In genomic region chr6:85864900-85865639, GRCm38 (mm10) we compare ENCODE assay signal across 11 mouse cellular contexts. TPM values are rescaled to one million over a fixed set of nuclear protein-coding genes. Genes with fewer than 3 reads are reported as not detected.
A peak's percentile ranks its signal among the peaks of the same experiment; 100 is the strongest.
DNase-seq lines count a peak whose midpoint lies in the region.
"Not testable (repeated sequence)": the region's sequence is repeated elsewhere in the genome, so short reads cannot be mapped to it uniquely, and the experiment has no call there.
"Had no signal": no experiment of that assay in that cellular context is flagged by ENCODE, and none has a peak within 500 bp of the region (broad histone marks: within the 10 kb centered on the region; RNA-seq: fewer than 3 reads in every experiment).

No protein-coding gene starts in this region.

- intact Hi-C loops in left cerebral cortex, postnatal 14 days (cut with DNase I): not testable (repeated sequence)

- peak; percentile 95 for DNase-seq in Muller cell, postnatal 12 days (ENCODE audit: inconsistent ontology term)
- peak; percentile 16 to 45 for DNase-seq in adrenal gland, postnatal 36 days
- peak; percentile 27 to 42 for DNase-seq in cerebellum, postnatal 14 days
- DNase-seq in heart, adult 11 months: peak; percentile 86
- DNase-seq in kidney, adult 11 months: peak; percentile 62
- peak; percentile 36 for DNase-seq in layer of hippocampus, adult 11-12 months (ENCODE audit: low spot score)
- peak; percentile 8 to 21 for DNase-seq in left cerebral cortex, postnatal 14 days (ENCODE audit: low spot score in 2 of 2)
- DNase-seq in neural tube, embryonic 10.5 days (ENCODE audit: extremely low spot score, low spot score): peak; percentile 10

RNA-seq across cellular contexts. Expression of gene Nat8f2, which starts 3.9 kb away (rescaled TPM):
- total RNA-seq in adrenal gland, postnatal 36 days (2021): 1 to 10 TPM; 1.9 to 2.3 TPM
- 1 to 10 TPM in 1 of 2 experiments, under 1 TPM in 1; 0.76 to 1.1 TPM for total RNA-seq in left cerebral cortex, postnatal 14 days (2021)
- total RNA-seq: neutrophil, adult 5-6 weeks had no signal

RNA-seq across cellular contexts. Expression of gene Nat8, which starts 33.2 kb away (rescaled TPM):
- 1 to 10 TPM; 3.6 to 4.5 TPM for total RNA-seq in adrenal gland, postnatal 36 days (2021)
- total RNA-seq in left cerebral cortex, postnatal 14 days (2021): 1 to 10 TPM; 1.2 to 2.0 TPM
- total RNA-seq: gastrocnemius, postnatal 10 days; heart, adult 8-10 months; neutrophil, adult 5-6 weeks had no signal

RNA-seq across cellular contexts. Expression of gene Nat8f4, which starts 39.6 kb away (rescaled TPM):
- 10 to 100 TPM in 1 of 2 experiments, 1 to 10 TPM in 1; 8.0 to 13.5 TPM for total RNA-seq in adrenal gland, postnatal 36 days (2021)
- total RNA-seq in left cerebral cortex, postnatal 14 days (2021): 1 to 10 TPM; 3.9 to 4.2 TPM

RNA-seq across cellular contexts. Expression of gene Nat8f5, which starts 44.3 kb away (rescaled TPM):
- total RNA-seq in adrenal gland, postnatal 36 days (2021): 1 to 10 TPM; 6.0 to 9.5 TPM
- 1 to 10 TPM; 2.2 to 3.1 TPM for total RNA-seq in left cerebral cortex, postnatal 14 days (2021)
- total RNA-seq: heart, adult 8-10 months; neutrophil, adult 5-6 weeks had no signal

RNA-seq across cellular contexts. Expression of gene Nat8f6, which starts 44.3 kb away (rescaled TPM):
- 1 to 10 TPM; 1.4 to 2.6 TPM for total RNA-seq in adrenal gland, postnatal 36 days (2021)
- total RNA-seq in left cerebral cortex, postnatal 14 days (2021): 1 to 10 TPM; 1.0 to 1.1 TPM
- total RNA-seq: neutrophil, adult 5-6 weeks had no signal

Comparison
In these comparisons a context has a peak if more than half of its experiments do, and no peak if none do; other contexts are left out.
1. Peak in every context shown above with its lines: DNase-seq.
2. DNase-seq: peak in every context shown above with its lines; median percentile 95 in Muller cell, postnatal 12 days; 86 in heart, adult 11 months; 62 in kidney, adult 11 months; 36 in layer of hippocampus, adult 11-12 months; 34 in cerebellum, postnatal 14 days; 30 in adrenal gland, postnatal 36 days; 14 in left cerebral cortex, postnatal 14 days; 10 in neural tube, embryonic 10.5 days.